Mouse (Mus musculus) embryo, embryonic 10.5 days (tissue): ENCODE results near the gene Klf15.

Source experiments
- DNase-seq: peaks from one replicate; pipeline ENCODE4 v3.0.0-alpha.2; 2015; ENCODE audit warnings: low spot score

The Klf15 gene

GRCm38 (mm10) chr6:90465028-90465640, 2.8 kb downstream of the Klf15 start:
- DNase-seq, result no peak

- DNase-seq, result no peak
These were observed 3.7 kb downstream of the Klf15 start for GRCm38 (mm10) chr6:90466079-90466478.

- DNase-seq, result no peak
These were observed 4.6 kb downstream of the Klf15 start for GRCm38 (mm10) chr6:90466847-90467410.

- no peak for DNase-seq
These were observed 5.8 kb downstream of the Klf15 start for GRCm38 (mm10) chr6:90468216-90468615.

- no peak for DNase-seq
These were observed 6.7 kb downstream of the Klf15 start for GRCm38 (mm10) chr6:90469041-90469440.

GRCm38 (mm10) chr6:90470255-90470654, 7.9 kb downstream of the Klf15 start:
- no peak for DNase-seq

- peak; percentile 15 for DNase-seq
These were observed 8.7 kb downstream of the Klf15 start for GRCm38 (mm10) chr6:90470947-90471541.

- DNase-seq, result no peak
These were observed 9.7 kb downstream of the Klf15 start for GRCm38 (mm10) chr6:90472079-90472478.

GRCm38 (mm10) chr6:90472697-90473096, 10.3 kb downstream of the Klf15 start:
- DNase-seq, result no peak

- no peak for DNase-seq
These were observed 11.4 kb downstream of the Klf15 start for GRCm38 (mm10) chr6:90473630-90474360.

GRCm38 (mm10) chr6:90474361-90474750, 12.0 kb downstream of the Klf15 start:
- no peak for DNase-seq

GRCm38 (mm10) chr6:90475176-90475853, 12.9 kb downstream of the Klf15 start:
- DNase-seq, result no peak

- no peak for DNase-seq
These were observed 13.5 kb downstream of the Klf15 start for GRCm38 (mm10) chr6:90475854-90476212.

- DNase-seq, result no peak
These were observed 14.7 kb downstream of the Klf15 start for GRCm38 (mm10) chr6:90476941-90477518.

GRCm38 (mm10) chr6:90484249-90484648, 21.9 kb downstream of the Klf15 start:
- DNase-seq, result no peak

- DNase-seq, result no peak
These were observed 22.5 kb downstream of the Klf15 start for GRCm38 (mm10) chr6:90484876-90485275.

- no peak for DNase-seq
These were observed 24.0 kb downstream of the Klf15 start, which contains the start of gene Aldh1l1 for GRCm38 (mm10) chr6:90486176-90486921. Gene Aldh1l1, plus strand, starts transcription at chr6:90486427.

- DNase-seq, result no peak
These were observed 25.2 kb downstream of the Klf15 start for GRCm38 (mm10) chr6:90487531-90487930.

GRCm38 (mm10) chr6:90489532-90489931, 27.2 kb downstream of the Klf15 start:
- DNase-seq, result no peak

- DNase-seq, result no peak
These were observed 28.6 kb downstream of the Klf15 start for GRCm38 (mm10) chr6:90490976-90491375.
